Mouse (Mus musculus): ENCODE results near the gene Irf6.

Gene Irf6

GRCm38 (mm10) chr1:193152872-193153271, at the start of gene Irf6:
Gene Irf6 (plus strand): TSS chr1:193153111.
- DNase-seq (ENCODE audit: low read depth, low spot score): peak; percentile 70

DNA sequence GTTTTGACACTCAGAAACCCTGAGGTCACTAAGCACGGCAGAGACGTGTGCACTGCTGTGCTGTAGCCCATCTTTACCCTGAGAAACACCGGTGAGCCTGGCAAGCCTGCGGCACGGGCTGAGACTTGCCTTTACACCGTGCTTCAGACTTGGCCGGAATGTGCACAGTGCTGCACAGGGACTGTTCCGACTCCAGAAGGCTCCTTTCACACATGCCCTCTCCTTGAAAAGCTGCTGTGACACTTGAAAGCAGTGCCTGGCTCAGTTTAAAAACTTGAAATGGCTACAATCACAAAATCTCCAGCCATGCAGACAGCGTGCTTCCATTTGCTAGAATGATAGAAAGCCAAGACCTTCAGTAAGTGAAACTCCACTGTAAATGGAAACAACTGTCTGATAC, 40.8 kb upstream of the Irf6 start:
- no peak for DNase-seq (ENCODE audit: low read depth, low spot score)

- DNase-seq (ENCODE audit: low read depth, low spot score): no peak
Observed at GRCm38 (mm10) chr1:193122793-193123192, 30.1 kb upstream of the Irf6 start.

DNA sequence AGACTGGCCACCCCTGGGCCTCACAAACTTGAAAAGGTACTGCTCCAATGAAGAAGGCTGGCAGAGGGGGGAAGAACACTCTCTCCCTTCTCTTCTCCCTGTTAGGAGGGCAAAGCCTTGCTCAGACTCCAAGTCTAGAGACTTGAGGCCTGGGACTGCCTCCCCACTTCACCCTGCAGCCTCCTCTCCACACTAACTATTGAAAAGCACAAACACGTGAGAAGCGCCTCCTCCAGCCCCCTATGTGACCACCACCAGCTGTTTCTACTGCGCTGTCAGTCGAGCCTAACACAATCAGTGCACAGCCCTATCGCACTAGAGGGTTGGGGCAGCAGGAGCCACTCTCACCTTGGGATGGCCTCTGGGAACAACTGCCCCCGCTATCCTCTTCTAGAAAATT, 29.6 kb upstream of the Irf6 start:
- DNase-seq (ENCODE audit: low read depth, low spot score): no peak

DNA sequence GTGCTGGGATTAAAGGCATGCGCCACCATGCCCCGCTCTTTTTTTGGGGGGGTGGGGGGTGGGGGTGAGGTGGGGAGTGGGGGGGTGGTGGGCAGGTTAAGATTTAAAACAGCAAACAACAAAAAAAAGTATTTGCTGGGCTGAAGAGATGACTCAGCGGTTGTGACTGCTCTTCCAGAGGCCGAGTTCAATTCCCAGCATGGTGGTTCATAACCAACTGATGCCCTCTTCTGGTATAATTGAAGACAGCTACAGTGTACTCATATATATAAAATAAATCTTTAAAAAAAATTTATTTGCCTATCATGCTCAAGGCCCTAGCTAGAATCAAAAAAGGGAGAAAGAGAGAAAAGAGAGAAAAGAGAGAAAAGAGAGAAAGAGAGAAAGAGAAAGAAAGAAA, 27.1 kb upstream of the Irf6 start:
- DNase-seq (ENCODE audit: low read depth, low spot score): no peak

- DNase-seq (ENCODE audit: low read depth, low spot score): no peak
Observed at GRCm38 (mm10) chr1:193128055-193128454, 24.9 kb upstream of the Irf6 start.

DNA sequence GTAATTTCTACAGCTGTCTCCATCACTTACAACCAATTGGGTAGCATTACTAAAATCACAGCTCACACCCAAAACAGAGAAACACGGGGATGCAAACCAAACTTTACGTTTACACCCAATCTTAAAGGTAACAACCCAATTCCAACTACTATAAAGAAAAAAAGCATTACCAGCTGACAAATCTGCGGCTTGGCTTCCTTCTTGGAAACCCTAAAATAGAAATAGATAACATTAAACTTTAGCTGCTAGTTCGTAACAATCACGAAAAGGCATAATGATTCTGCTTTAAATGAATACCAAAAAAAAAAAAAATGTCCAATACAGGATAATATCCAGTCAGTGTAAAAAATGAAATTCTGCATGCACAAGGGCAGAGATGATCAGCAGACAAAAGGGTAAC, 23.6 kb upstream of the Irf6 start:
- DNase-seq (ENCODE audit: low read depth, low spot score): no peak

GRCm38 (mm10) chr1:193129786-193130455, 23.0 kb upstream of the Irf6 start, which contains the start of gene Diexf:
Gene Diexf (minus strand): TSS chr1:193130272.
- DNase-seq (ENCODE audit: low read depth, low spot score): peak; percentile 99

DNA sequence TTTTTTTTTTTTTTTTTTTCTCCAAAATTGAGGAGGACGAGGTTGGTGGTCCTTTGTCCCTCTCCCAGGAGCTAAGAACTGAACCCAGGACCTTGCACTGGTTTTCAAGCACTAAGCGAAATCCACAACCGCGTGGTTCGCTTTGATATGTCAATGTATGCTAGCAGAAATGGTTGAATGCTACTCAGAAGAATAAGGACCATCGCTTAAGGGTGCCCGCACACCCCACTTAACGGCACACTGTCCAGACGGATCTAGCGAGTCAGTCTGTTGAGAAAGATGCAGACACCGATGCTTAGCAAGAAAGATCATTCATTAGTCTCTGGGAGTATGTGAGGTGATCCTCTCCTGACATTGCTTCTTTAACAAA, 22.5 kb upstream of the Irf6 start:
- DNase-seq (ENCODE audit: low read depth, low spot score): no peak

- no peak for DNase-seq (ENCODE audit: low read depth, low spot score)
Observed at GRCm38 (mm10) chr1:193130839-193131238, 22.1 kb upstream of the Irf6 start.

DNA sequence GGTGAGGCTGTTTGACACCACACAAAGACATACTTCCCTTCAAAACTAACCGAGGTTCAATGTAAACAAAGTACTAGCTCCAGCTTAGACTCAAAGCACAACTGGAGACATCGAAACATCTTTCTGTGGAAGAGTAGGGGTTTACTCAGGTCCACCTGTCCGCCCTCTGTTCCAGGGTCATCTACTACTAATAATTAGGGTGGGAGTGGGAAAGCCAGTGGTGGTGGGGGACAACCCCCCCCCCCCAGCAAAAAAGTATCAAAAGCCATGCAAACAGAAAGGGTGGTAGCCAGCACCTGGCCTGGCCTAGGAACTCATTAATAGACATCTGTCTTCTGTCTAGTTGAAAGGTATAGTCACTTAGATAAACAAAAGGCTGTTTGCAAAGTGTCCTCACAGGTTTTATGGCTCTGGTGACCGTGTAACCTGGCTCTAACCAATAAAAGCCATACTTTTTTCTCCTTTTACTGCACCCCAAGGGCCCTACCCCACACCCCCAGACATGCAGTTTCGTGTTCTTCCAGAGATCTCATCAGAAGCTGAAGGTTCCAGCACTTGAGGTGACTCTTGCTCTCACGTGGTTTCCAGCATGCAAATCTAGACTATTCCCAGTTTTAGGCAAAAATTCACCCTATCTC, 21.5 kb upstream of the Irf6 start:
- no peak for DNase-seq (ENCODE audit: low read depth, low spot score)

DNA sequence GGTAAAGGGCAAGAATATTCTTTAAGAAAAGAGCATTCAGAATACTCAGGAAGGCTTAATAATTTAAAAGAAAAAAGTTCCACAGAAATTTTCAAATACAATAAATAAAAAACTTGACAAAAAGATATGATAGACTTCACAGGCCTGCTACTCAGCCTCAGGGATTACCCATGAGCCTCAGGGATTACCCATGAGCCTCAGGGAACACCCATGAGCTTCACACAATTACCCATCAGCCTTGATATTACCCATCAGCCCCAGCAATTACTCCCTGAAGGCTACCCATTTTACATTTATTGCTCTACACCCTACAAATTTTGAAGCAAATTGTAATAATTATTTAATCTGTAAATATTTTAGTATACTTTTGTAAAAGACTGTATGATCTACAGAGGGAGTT, 20.5 kb upstream of the Irf6 start:
- no peak for DNase-seq (ENCODE audit: low read depth, low spot score)

DNA sequence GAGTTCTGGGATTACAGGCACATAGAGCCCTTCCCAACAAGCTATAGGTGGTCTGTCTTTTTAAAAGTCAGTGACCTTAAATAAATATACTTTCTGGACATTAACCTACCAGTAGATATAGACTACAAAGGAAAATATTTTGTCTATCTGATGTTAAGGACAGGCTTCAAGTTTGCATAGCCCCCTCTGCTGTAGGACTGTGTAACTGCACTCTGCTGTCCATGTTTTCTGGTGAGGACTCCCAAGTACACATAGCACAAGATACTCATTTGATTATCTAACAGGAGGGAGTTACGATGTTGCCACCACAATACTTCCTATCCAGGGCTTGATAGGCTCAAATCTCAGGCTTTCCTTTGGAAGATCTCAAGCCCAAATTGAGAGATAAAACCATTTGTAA, 19.2 kb upstream of the Irf6 start:
- DNase-seq (ENCODE audit: low read depth, low spot score): no peak

- no peak for DNase-seq (ENCODE audit: low read depth, low spot score)
Observed at GRCm38 (mm10) chr1:193138087-193138486, 14.8 kb upstream of the Irf6 start.

- DNase-seq (ENCODE audit: low read depth, low spot score): no peak
Observed at GRCm38 (mm10) chr1:193138669-193139068, 14.2 kb upstream of the Irf6 start.

DNA sequence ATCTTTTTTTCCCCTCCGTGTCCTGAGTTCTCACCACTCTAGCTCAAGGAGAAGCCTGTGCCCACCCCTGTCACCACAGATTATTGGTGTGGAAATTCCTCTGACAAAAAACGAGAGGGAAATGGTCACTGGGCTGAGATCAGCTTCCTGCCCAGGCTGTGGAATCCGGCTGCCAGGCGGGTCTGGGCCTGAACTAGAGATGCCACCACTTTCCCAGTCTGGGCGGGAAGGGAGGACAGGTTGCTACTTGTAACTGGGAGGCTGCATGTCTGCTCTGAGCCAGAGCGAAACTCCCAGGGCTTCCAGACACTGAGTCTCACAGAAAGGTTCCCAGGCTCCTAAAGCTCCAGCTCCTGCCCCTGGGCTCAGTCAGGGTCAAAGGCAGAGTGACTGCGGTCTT, 11.8 kb upstream of the Irf6 start:
- no peak for DNase-seq (ENCODE audit: low read depth, low spot score)

- DNase-seq (ENCODE audit: low read depth, low spot score): no peak
Observed at GRCm38 (mm10) chr1:193142517-193143062, 10.3 kb upstream of the Irf6 start.

DNA sequence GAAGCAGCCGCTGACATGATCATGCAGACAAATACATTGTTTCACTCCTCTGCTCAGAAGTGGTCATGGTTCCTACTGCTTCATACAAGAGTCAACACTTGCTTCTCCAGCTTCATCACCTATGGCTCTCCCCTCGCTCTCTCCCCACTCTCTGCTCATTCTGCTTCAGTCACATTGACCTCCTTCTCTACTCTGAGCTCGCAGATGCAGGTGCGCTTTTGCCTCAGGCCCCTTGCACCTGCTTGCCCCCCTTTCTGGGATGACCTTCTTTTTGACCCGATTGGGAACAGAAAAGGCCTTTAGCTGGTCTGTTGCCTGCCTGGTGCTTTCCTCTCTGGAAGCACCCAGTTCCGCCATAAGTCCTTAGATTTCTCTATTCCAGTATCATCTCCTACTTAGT, 8.4 kb upstream of the Irf6 start:
- DNase-seq (ENCODE audit: low read depth, low spot score): no peak

GRCm38 (mm10) chr1:193145101-193145500, 7.8 kb upstream of the Irf6 start:
- DNase-seq (ENCODE audit: low read depth, low spot score): no peak

GRCm38 (mm10) chr1:193146416-193146815, 6.5 kb upstream of the Irf6 start:
- DNase-seq (ENCODE audit: low read depth, low spot score): no peak

DNA sequence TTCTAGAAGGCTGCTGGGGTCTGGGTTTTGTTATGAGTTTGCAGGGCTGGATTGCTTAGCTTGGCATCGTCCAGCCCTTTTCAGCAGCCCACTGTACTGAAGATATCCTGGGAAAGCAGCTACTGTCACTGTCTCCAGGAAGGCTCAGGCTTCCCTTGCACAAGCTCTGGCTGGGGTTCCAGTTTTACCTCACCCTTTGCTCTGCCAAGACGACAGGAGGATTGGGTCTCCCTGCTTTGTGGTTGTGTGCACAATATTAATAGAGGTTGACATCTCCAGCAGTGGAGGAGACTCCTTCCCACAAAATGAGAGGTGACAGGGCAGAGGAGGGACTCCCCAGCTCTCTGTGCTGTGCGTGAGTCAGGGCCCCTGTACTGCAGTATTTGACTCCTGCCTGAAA, 3.7 kb upstream of the Irf6 start:
- no peak for DNase-seq (ENCODE audit: low read depth, low spot score)

DNA sequence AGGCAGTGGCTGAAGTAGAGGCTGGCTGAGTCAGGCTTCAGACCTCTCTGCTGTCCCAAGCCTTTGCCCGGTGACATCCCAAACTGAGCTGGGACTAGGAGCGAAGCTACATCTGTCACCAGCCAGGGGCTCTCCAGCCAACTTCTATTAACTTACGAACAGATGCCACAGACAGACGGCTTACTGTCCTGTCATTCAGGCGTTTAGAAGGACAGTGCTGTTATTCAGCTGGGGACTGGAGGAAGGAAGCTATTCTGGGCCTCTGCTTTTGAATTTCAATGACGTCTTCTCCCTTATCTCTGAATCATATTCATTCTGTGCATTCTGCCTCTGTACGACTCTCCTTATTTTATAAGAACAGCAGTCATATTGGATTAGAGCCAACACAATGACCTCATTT, 1.8 kb upstream of the Irf6 start:
- no peak for DNase-seq (ENCODE audit: low read depth, low spot score)

- DNase-seq (ENCODE audit: low read depth, low spot score): no peak
Observed at GRCm38 (mm10) chr1:193153561-193153960, 650 bp downstream of the Irf6 start.
